Mouse (Mus musculus): ENCODE data around the gene Cpn2. TPM values are rescaled to one million over a fixed set of nuclear protein-coding genes. Genes with fewer than 3 reads are reported as not detected.

Gene Cpn2
- polyA plus RNA-seq, 2 experiments from 2014 or later, result not detected

- no peak for ATAC-seq
These were observed 11.1 kb upstream of the Cpn2 start for GRCm38 (mm10) chr16:30278406-30278805.

GRCm38 (mm10) chr16:30275558-30276340, 8.4 kb upstream of the Cpn2 start:
- no peak for ATAC-seq

GRCm38 (mm10) chr16:30273065-30273464, 5.8 kb upstream of the Cpn2 start:
- ATAC-seq, result no peak

- no peak for ATAC-seq
These were observed 4.8 kb upstream of the Cpn2 start for GRCm38 (mm10) chr16:30271941-30272595.

- no peak for ATAC-seq
These were observed 4.0 kb upstream of the Cpn2 start for GRCm38 (mm10) chr16:30271223-30271761.

GRCm38 (mm10) chr16:30266561-30266960, 738 bp downstream of the Cpn2 start:
- ATAC-seq, result no peak

GRCm38 (mm10) chr16:30265611-30266010, 1.7 kb downstream of the Cpn2 start:
- no peak for ATAC-seq

GRCm38 (mm10) chr16:30263156-30263555, 4.1 kb downstream of the Cpn2 start:
- no peak for ATAC-seq

GRCm38 (mm10) chr16:30262664-30263063, 4.6 kb downstream of the Cpn2 start:
- peak; percentile 63 for ATAC-seq

GRCm38 (mm10) chr16:30262157-30262556, 5.1 kb downstream of the Cpn2 start:
- no peak for ATAC-seq

- no peak for ATAC-seq
These were observed 6.0 kb downstream of the Cpn2 start for GRCm38 (mm10) chr16:30261341-30261740.

- ATAC-seq, result no peak
These were observed 7.2 kb downstream of the Cpn2 start for GRCm38 (mm10) chr16:30260012-30260635.

- no peak for ATAC-seq
These were observed 7.9 kb downstream of the Cpn2 start for GRCm38 (mm10) chr16:30259444-30259843.

GRCm38 (mm10) chr16:30258441-30258840, 8.9 kb downstream of the Cpn2 start:
- ATAC-seq, result no peak

- no peak for ATAC-seq
These were observed 9.6 kb downstream of the Cpn2 start for GRCm38 (mm10) chr16:30257718-30258117.

GRCm38 (mm10) chr16:30255061-30255460, 12.2 kb downstream of the Cpn2 start:
- ATAC-seq, result no peak

GRCm38 (mm10) chr16:30253900-30254299, 13.4 kb downstream of the Cpn2 start:
- no peak for ATAC-seq

- no peak for ATAC-seq
These were observed 13.9 kb downstream of the Cpn2 start for GRCm38 (mm10) chr16:30253374-30253773.

- peak; percentile 97 for ATAC-seq
These were observed 15.3 kb downstream of the Cpn2 start for GRCm38 (mm10) chr16:30252003-30252418.

GRCm38 (mm10) chr16:30244037-30244700, 23.1 kb downstream of the Cpn2 start:
- no peak for ATAC-seq

GRCm38 (mm10) chr16:30241623-30242022, 25.7 kb downstream of the Cpn2 start:
- ATAC-seq, result no peak

GRCm38 (mm10) chr16:30238791-30239190, 28.5 kb downstream of the Cpn2 start:
- ATAC-seq, result no peak
